Mouse (Mus musculus) adrenal gland (tissue): ENCODE data around the gene Vgll4.

Experiments
- intact Hi-C: fragments of 180-260 bp; cut with DNase I; formaldehyde crosslinking; loops from one replicate; pipeline ENCODE4 v1.15.1; 2025

The Vgll4 gene

DNA sequence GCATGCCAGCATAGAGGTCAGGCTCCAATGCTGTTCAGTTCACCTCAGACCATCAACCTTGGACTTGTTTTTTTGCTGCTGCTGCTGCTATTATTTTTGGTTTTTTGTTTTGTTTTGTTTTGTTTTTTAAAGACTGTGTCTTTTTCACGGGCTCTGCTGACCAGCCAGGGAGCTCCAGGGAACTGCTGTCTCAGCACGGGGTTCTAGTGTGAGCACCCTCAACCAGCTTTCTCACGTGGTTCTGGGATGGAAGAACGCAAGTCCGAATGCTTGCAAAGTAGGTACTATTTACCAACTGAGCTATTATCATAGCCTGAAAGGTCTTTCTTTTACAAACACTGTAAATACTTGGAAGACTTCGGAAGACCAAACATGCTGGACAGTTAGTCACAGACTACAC lies 93.2 kb downstream of the Vgll4 start:
- intact Hi-C loops = loop anchor here (5.0 kb wide), 1 partner anchor 41 kb away; no protein-coding TSS in a partner anchor

DNA sequence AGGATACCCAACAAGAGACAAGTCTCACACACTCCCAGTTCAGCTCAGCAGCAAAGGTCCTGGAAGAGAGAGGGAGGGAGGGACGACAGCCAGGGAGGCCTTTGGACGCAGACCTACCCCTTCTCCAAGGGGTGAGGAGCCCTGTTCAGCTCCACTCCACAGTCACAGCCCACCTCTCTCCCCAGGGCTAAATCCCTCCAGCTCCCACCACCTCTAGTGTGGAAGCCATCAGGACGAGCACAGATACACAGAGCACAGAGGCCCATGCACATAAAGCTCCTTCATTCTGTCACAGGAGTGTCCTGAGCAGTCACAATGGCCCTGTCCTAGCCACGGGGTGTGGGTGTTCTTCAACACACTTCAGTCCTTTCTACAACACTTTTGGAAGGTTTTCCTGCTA lies 93.8 kb downstream of the Vgll4 start:
- intact Hi-C loops = loop anchor here (5.0 kb wide), 1 partner anchor 41 kb away; no protein-coding TSS in a partner anchor

DNA sequence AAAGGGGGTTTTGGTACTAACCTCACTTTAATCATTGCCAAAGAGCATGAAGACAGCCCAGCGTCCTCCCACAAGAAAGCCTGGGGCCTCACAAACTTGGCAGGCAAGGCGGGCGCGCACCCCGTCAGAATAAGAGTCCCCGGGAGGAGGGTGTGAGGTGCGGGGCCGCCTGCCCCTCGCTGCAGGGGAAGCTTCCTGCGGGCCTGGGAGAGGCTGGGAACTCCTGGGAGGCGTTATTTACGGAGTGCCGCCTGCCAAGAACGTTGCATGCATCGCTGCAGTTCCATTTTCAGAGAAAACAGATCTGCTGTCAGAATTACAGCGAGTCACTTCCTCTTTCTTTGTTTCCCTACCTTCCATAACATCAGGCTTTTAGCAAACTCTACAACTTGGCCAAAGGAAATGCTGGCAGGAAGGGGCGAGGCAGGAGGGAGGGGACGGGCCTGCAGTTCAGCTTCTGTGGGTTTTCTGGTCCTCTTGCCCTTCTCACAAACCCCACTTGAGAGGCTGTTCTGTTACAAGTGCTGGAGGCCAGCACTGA lies 94.7 kb downstream of the Vgll4 start:
- intact Hi-C loops = loop anchor here (5.0 kb wide), 1 partner anchor 42 kb away; no protein-coding TSS in a partner anchor

DNA sequence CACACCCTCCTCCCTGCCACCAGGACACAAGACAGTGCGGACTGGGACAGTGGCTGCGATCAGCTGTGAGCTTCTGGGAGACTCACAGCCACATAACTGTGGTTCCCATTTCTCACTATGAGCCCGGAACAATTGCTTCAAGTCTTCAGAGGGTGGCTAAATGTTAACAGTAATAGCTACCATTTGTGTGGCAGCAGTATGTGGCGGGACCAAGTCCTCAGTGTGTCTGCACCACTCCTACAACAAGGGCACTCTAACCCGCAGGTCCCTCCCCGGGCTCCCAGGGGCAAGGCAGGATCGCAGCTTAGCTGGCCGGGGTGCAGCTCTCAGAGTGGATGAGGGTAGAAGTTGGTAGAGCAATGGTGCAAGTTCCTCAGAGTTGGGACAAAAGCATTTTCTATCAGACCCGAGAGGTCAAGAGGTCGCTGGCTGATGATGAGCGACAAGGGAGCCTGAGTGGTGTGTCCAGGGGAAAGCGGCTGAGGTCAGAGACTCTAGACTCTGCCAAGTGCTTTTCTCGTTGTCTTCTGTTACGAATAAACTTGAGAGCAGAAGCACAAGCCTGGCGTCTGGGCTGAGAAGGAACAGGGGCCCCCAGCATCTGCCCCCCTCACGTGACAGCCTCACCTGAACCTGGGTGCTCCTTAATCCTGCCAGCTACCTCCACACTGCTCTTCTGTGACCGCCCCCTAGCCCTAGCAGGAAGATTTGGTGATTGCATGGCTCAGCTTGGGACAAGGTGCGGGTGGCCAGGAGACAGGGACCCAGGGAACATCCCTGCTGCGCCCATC lies 95.5 kb downstream of the Vgll4 start:
- intact Hi-C loops = no loop called here

DNA sequence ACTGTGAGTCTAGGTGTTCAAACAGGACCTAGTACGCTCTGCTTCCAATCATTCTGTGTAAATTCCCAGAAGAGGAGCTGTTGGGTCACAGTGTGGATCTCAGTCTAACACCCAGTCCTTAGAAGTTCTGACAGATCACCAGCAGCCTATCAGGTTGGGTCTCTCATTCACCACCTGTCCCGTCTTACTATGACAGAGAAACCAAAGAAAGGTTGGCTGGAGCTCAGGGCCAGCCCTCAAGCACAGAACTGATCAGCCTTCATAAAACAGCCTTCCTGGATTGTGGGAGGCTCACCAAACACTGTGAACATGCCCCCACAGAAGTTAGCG lies 96.0 kb downstream of the Vgll4 start:
- intact Hi-C loops = no loop called here

DNA sequence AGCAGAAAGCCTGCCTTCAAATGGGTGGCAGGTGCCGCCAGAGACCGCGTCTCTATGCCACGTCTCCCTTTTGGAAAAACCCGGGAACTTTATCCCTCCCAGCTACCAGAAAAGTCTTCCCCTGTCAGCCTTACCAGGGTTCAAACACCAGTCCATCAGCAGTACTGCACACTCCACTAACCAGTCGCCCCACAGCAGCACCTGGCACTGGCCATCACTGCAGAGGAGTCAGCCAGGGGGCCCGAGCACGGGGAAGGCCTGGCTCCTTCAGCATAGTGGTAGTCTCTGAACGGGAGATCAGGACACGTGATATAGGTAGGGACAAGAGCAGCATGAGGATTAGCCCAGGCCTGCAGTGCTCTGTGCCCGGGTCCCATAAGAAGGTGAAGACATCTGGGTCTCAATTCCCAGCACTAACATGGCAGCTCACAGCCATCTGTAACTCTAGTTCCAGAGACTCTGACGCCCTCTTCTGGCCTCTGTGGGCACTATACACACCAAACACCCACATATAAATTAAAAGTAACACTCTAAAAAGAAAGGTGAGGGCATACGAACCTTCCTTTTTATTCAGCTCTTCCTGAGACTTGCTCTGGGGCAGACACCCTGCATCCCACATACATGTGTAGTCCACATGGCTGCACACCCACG lies 98.7 kb downstream of the Vgll4 start:
- intact Hi-C loops = no loop called here

DNA sequence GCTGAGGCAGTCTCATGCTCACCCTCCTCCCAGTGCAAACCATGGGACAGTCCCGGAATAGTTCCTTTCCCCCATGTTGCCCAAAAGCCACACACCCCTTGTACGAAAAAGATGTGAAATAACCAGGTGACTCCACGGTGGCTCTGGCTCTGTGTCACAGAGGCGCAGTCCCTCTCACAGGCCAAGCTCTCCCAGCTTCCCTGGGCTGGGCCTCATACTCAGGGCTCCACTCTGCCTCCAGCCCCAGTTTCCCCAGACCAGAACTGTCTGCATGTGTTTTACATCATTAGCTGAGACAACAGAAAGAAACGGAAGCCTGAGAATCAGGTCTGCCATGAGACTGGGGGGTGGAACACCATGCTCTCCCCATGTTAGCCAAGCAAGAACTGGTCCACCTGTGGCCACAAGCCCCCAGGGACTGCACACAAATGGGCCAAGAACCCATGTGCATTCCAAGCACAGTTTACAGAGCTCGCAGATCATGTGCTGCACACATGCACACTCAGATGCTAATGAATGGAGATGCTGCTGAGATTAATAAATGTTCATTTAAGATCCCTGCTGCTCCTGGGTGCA lies 100.2 kb downstream of the Vgll4 start:
- intact Hi-C loops = no loop called here

DNA sequence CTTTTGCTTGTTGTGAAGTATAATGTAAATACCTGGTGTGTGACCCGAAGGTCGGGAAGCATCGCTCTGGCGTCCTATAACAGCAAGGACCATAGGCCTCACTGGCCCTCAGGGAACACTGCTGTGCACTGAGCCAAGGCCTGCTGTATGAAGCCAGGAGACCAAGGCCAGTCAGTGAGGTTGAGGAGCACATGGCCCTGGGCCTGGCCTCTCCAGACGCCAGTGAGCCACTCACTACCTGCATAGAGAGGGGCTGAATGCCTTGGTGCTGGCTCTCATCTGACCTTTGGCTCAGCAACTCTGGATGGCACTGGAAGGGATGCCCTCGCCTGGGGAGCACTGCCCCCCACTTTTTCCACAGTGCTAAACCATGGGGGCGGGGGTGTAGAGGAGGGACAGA lies 101.1 kb downstream of the Vgll4 start:
- intact Hi-C loops = no loop called here

DNA sequence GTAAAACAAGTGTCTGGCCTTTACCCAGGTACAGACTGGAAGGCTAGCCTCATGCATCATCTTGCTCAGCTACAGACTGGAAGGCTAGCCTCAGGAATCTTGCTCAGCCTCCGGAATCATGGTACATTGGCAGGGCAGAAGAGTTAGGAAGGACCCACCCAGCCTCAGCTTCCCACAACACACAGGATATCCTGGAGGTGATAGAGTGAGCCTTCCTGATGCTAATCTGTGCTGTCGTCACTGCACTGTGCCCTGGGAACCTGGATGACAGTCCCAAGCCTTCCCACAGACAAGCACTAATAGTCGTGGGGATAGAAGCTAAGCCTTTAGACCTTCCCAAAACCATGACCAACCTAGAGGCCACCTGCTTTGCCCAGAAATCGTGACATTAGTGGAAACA lies 103.2 kb downstream of the Vgll4 start:
- intact Hi-C loops = no loop called here

DNA sequence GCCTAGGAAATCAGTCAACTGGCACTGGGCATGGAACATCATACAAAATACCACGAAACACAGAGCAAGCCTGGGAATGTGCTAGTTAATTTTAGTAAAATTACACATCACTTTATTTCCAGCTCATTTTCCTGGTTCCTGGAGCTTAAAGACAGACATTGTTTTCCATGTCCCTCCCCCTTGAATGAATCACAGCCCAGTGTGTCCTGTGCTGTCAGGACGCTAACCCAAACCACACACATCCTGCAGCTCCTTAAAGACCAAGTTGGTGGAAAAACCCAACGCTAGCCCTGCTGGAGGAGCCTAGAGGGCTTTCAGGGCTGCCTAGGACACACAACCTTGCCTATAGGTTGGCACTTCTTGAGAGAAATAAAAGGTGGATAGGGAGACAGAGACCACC lies 103.7 kb downstream of the Vgll4 start:
- intact Hi-C loops = no loop called here

DNA sequence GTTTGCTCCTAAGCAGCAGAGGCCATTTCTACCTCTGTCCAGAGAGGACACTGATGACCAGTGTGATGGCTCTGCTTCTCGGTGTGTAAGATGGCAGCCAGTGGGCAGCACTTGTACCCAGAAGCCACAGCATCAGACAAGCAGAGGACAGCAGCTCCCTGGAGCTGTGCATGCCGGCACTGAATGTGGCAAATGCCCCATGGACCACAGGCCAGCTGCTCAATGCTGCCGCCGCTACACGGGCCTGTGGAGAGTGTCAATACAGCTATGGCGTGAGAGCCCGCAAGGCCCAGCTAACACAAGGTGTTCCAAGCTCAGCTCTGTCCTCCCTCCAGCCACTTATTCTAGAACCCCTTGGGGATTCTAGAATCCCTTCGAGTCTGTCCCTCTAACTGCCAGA lies 105.4 kb downstream of the Vgll4 start:
- intact Hi-C loops = no loop called here

DNA sequence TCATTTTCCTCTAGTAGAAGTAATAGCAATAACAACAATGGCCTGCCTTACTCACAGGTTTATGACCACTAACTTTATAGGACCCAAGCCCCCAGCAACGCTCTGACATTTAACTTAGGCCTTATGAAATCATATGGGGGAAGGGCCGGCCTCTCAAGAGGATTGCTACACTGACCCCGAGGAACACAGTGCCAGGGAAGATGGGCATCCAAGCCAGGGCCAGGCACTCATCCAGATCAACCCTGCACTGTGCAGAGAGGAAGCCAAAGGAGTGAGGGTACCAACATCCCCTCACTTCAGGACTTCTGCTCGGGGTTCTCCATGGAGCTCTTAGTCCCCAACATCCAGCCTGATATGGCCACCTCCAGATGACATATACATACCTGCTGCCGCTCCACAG lies 106.3 kb downstream of the Vgll4 start:
- intact Hi-C loops = no loop called here

DNA sequence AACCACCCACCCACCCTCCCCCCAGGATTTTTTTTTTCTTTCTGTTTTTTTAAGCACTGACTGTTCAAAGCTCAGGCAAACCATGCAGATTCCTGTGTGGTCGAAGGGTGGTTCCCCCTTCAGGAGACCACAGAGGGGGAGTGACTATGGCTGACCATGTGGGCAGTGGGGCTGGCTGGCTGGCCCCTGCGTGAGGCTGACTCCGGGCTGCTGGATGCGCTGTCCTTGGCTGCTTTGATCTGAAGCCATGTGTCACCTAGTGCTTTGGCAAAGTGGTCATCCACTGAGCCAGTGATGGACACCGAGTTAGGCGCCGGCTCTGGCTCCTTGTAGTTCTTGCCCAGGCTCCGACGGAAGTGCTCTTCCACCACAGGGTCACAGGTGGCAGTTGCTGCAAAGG lies 107.7 kb downstream of the Vgll4 start:
- intact Hi-C loops = no loop called here

DNA sequence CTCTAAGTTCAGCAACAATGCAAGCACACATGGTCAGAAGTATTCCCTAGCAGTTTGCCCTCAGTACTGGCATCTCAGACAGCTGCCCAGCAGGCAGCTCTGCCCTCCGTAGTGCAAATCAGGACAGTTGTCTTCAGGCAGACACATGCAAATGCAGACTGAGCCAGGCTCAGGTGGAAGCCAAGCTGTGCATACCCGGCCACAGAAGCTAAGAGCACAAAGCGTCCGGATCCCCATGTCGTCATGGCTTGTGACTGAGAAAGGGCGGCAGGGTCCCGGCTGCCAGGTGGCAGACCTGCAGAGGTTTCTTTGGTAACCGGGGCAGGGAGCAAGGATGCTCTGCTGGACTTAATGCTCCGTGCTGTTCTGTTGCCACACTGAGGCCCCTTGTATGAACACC lies 108.2 kb downstream of the Vgll4 start:
- intact Hi-C loops = no loop called here

DNA sequence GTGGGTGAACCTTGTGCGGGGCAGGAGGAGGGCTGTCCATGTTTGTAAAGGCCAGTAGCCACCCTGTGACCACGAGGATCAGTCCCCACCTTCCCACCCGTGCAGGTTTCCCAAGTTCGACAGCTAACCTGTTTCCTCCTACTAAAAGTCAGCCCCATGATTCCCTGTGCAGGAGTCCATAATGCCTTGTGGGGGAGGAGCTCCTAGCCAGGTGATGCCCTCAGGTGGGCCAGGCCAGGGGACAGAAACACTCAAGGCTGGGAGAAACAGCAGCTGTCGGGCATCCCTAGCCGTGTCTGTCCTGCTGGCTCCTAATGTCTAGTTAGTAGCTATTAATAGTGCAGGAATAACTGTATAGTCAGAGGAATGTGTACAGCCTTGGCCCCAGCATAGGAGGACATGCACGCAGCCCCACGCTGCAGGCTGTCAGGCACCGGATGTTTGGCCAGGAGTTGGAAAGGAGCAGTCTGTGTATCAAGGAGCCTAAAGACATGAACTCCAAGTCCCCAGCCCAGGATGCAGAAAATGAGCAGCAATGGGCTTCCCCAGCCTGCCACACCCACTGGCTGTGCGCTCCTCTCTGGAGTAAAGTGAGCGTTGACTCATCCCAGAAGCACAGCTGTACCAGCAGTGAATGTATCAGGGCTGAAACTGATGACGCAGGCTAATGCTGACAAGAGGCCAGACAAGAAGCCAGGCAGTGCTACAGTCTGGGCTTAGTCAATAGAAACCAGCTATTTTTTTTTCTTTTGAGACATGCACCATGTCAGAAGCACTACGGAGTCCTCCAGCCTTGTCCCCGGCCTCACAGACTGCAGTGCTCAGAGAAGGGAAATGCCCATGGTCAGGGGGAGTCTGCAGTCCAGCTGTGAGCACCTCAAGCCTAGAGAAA lies 108.9 kb downstream of the Vgll4 start:
- intact Hi-C loops = no loop called here

DNA sequence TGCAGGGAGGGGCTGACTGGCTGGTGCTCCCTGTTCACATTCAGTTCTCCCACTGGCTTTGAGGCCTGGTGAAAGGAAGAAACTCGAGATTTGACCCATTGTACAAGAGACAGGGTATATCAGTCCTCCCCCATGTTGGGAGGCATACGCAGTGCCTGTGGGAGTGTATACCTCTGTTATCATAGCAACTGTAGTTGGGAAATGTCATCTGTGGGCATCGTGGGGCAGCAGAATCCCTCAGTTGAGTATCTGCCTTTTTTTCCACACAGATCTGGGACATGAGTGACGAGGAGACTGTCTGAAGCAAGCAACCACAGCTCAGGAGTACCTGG lies 111.1 kb downstream of the Vgll4 start:
- intact Hi-C loops = no loop called here

DNA sequence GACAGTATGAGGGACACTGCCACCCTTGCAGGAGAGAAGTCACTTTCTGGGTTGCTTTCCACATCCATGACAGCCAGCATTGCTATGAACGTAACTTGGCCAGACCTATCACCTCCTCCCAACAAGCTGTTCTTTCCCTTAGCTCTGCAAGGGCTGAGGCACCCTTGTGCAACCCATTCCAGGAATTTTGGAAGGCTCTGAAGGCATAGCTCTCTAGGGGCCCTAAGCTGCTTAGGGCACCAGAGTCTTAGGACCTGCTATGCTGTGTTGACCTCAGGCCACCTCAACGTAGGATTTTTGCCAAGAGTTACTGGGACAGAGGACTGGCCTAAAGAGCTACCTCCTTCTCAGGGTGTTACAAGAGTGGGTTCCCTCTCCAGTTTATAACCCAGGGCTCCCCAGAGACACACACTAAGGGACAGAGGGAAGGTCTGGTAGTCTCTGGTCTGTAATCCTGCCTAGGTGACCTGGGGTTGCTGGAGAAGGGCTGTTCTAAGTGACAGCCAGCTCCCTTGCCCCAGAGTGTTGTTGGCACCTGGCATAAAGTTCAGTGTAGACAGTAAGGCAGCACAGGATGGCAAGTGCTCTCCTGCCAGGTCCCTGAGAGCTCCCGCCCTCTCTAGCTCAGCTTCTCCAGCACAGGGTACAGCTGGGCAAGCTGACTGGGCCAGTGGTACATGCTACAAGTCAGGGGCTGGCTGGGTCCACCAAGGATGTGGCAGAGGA lies 111.6 kb downstream of the Vgll4 start:
- intact Hi-C loops = no loop called here

DNA sequence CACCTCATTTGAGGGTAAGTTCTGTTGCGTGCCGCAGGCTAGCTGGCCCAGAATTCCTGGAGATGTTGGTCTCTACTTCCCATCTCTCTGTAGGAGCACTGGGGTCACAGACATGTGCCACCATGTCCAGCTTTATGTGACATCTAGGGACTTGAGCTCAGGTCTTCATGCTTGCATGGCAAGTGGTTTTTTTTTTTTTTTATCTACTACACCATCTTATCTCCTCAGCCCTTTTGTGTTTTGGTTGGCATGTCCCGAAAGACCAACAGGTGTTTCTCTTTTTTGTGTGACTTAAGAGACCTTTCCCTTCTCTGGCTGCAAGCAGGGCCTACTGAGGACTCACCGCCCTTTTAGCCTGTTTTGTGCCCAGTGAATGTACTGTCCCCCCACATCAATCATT lies 113.3 kb downstream of the Vgll4 start:
- intact Hi-C loops = no loop called here

DNA sequence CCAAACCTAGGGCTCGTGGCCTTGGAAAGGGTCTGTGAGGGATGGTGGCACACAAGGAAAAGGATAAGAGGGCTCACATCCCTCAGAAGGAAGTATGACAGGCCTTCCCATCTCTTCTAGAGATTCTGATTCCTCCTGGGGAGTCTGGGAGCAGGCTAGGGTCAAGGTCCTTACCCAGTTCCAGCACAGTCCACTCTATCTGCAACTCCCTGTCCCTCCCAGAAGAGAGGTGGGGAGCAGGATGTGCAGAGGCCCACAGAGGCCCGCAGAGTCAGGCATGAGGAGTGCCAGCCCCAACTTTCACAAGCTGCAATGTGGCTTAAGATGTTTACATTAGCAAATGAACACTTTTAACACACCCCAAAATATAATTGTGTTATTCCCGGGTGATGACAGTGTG lies 114.2 kb downstream of the Vgll4 start:
- intact Hi-C loops = no loop called here

DNA sequence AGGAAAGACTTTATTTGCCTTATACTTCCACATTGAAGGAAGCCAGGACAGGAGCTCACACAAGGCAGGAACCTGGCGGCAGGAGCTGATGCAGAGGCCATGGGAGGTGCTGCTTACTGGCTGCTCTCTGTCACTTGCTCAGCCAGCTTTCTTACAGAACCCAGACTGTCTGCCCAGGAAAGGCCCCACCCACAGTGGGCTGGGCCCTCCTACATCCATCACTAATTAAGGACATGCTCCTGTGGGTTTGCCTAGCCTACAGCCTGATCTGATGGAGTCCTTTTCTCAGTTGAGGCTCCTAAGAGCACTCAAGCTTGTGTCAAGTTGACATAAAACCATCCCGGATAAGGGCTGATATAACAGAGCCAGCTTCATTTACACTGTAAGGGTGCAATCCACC lies 115.4 kb downstream of the Vgll4 start:
- intact Hi-C loops = no loop called here

DNA sequence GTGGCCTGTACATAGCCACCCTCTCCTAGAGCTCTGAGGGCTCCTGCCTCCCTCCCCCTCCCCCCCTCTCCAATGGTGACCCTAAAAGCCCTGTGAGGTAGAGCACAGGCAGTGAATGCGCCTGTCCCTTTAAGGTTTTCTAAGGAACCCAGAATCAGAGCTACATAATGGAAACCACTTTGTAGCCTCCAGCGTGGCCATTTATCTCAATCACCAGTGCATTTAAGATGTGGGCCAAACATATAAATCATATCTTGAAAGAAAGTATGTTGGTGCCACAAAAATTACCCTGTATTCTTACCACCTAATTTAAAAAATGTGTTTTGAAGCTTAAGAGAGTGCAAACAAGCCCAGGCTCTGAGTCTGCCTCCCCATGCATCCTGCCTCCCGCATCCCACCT lies 117.1 kb downstream of the Vgll4 start:
- intact Hi-C loops = no loop called here
